Mouse (Mus musculus): ENCODE measurements around the gene Chtf18. TPM values are rescaled to one million over a fixed set of nuclear protein-coding genes. Genes with fewer than 3 reads are reported as not detected.

Gene Chtf18
- 1 to 10 TPM; 6.7 to 8.5 TPM for total RNA-seq (2023)

GRCm38 (mm10) chr17:25727265-25728008 lies at the start of gene Chtf18, which contains the start of gene Rpusd1:
Gene Chtf18, minus strand, starts transcription at chr17:25727419.
Gene Rpusd1, plus strand, starts transcription at chr17:25727670.

GRCm38 (mm10) chr17:25773549-25774120 lies 46.4 kb upstream of the Chtf18 start, which contains the start of gene Narfl:
Gene Narfl, plus strand, starts transcription at chr17:25773776.

GRCm38 (mm10) chr17:25754241-25754640 lies 27.0 kb upstream of the Chtf18 start, which contains the start of gene Msln:
Gene Msln, minus strand, starts transcription at chr17:25754378.

GRCm38 (mm10) chr17:25735745-25736144 lies 8.5 kb upstream of the Chtf18 start, which contains the start of gene Mslnl:
Gene Mslnl, plus strand, starts transcription at chr17:25736042.

GRCm38 (mm10) chr17:25716711-25717637 lies 10.2 kb downstream of the Chtf18 start, which contains the start of gene Gng13:
Gene Gng13, plus strand, starts transcription at chr17:25717171.

Other genes starting within 250 kb of the Chtf18 start
- not detected for gene Sstr5, start 230.1 kb downstream of the Chtf18 start, total RNA-seq (2023)
- not detected for gene Sox8, start 156.7 kb downstream of the Chtf18 start, total RNA-seq (2023)
- gene Lmf1, start 148.3 kb downstream of the Chtf18 start, total RNA-seq (2023) = 10 to 100 TPM; 34.5 to 42.6 TPM
- not detected for gene Gng13, start 10.2 kb downstream of the Chtf18 start, total RNA-seq (2023)
- 1 to 10 TPM; 7.5 to 7.7 TPM for gene Rpusd1, start 251 bp upstream of the Chtf18 start, total RNA-seq (2023)
- not detected for gene Mslnl, start 8.6 kb upstream of the Chtf18 start, total RNA-seq (2023)
- gene Msln, start 27.0 kb upstream of the Chtf18 start, total RNA-seq (2023) = 1 to 10 TPM in 1 of 2 experiments, not detected in 1; 1.2 TPM
- gene Narfl, start 46.4 kb upstream of the Chtf18 start, total RNA-seq (2023) = 10 to 100 TPM; 43.3 to 45.9 TPM
- gene Haghl, start 58.3 kb upstream of the Chtf18 start, total RNA-seq (2023) = 10 to 100 TPM; 17.7 to 28.0 TPM
- under 1 TPM in 1 of 2 experiments, not detected in 1; 0.32 TPM for gene Ccdc78, start 59.2 kb upstream of the Chtf18 start, total RNA-seq (2023)
- gene Fam173a, start 65.5 kb upstream of the Chtf18 start, total RNA-seq (2023) = 10 to 100 TPM; 50.2 to 61.0 TPM
- gene AC134908.4, start 68.2 kb upstream of the Chtf18 start, total RNA-seq (2023) = not detected
- gene Metrn, start 69.7 kb upstream of the Chtf18 start, total RNA-seq (2023) = 10 to 100 TPM; 13.3 to 17.5 TPM
- gene Fbxl16, start 81.7 kb upstream of the Chtf18 start, total RNA-seq (2023) = not detected
- 10 to 100 TPM; 18.9 TPM for gene Wdr24, start 96.2 kb upstream of the Chtf18 start, total RNA-seq (2023)
- 10 to 100 TPM; 31.0 to 35.5 TPM for gene Jmjd8, start 101.4 kb upstream of the Chtf18 start, total RNA-seq (2023)
- 10 to 100 TPM; 69.1 to 78.8 TPM for gene Stub1, start 106.0 kb upstream of the Chtf18 start, total RNA-seq (2023)
- gene Rhbdl1, start 109.9 kb upstream of the Chtf18 start, total RNA-seq (2023) = 1 to 10 TPM; 1.8 to 4.8 TPM
- gene Gm20683, start 114.3 kb upstream of the Chtf18 start, total RNA-seq (2023) = 1 to 10 TPM; 3.6 to 4.6 TPM
- 10 to 100 TPM; 77.3 to 80.7 TPM for gene Rhot2, start 117.4 kb upstream of the Chtf18 start, total RNA-seq (2023)
- 10 to 100 TPM; 25.1 to 32.9 TPM for gene Wdr90, start 134.1 kb upstream of the Chtf18 start, total RNA-seq (2023)
- gene Mcrip2, start 141.3 kb upstream of the Chtf18 start, total RNA-seq (2023) = 1 to 10 TPM; 3.2 to 4.2 TPM
- 10 to 100 TPM; 21.0 to 33.3 TPM for gene Mettl26, start 147.7 kb upstream of the Chtf18 start, total RNA-seq (2023)
- 1 to 10 TPM; 6.7 to 6.9 TPM for gene Wfikkn1, start 153.4 kb upstream of the Chtf18 start, total RNA-seq (2023)
- gene Rab40c, start 192.3 kb upstream of the Chtf18 start, total RNA-seq (2023) = 10 to 100 TPM; 27.3 to 37.8 TPM
- 10 to 100 TPM; 84.4 to 92.2 TPM for gene Pigq, start 217.5 kb upstream of the Chtf18 start, total RNA-seq (2023)
- not detected for gene Nhlrc4, start 217.5 kb upstream of the Chtf18 start, total RNA-seq (2023)
- gene A930017K11Rik, start 225.1 kb upstream of the Chtf18 start, total RNA-seq (2023) = not detected

Measured in B cell, adult 67 days (primary cell).